Mouse (Mus musculus): ENCODE data around the gene Opcml.

- TF ChIP-seq CTCF (conservative IDR thresholded peaks at IDR 0.05; ENCODE audit: low read length) (no peak), NANOG (IDR thresholded peaks at IDR 0.05; ENCODE audit: borderline replicate concordance, low read length) (no peak), POU5F1 (IDR thresholded peaks at IDR 0.05; ENCODE audit: borderline replicate concordance, low read length) (no peak)
Observed at GRCm38 (mm10) chr9:28395222-28395621, 604.6 kb downstream of the Opcml start.
